8 mouse cellular contexts compared by ENCODE assay signal in genomic region chr2:30415936-30416648, GRCm38 (mm10). TPM values are rescaled to one million over a fixed set of nuclear protein-coding genes. Genes with fewer than 3 reads are reported as not detected.
DNase-seq lines count a peak whose midpoint lies in the region.

TSS of gene Ptpa (plus strand) at chr2:30416039.

- H3K27me3 ChIP-seq in megakaryocyte, embryonic 14.5 days (replicated peaks), result no peaks in the 10 kb centered on the region

- H3K4me1 ChIP-seq in megakaryocyte, embryonic 14.5 days, result peaks cover 74% of the 10 kb centered on the region

- no peaks in the 10 kb centered on the region for H3K9me3 ChIP-seq in megakaryocyte, embryonic 14.5 days

- peaks cover 51% of the 10 kb centered on the region for H3K36me3 ChIP-seq in megakaryocyte, embryonic 14.5 days (replicated peaks; ENCODE audit: low read length)

- DNase-seq in T-cell, adult 2 months (ENCODE audit: low spot score), result peak; percentile 94
- peak; percentile 91 to 96 for DNase-seq in cerebellum, postnatal 4 days (ENCODE audit: low spot score in 2 of 2)
- peak; percentile 81 to 89 for DNase-seq in gastrocnemius, adult 8-10 months (ENCODE audit: low spot score in 2 of 2)
- DNase-seq in hindlimb bud, embryonic 11.5 days (ENCODE audit: extremely low spot score, low read depth, low spot score), result peak; percentile 76
- DNase-seq in left cerebral cortex, adult 8-10 months (ENCODE audit: low spot score in 2 of 2), result peak in 1 of 2 experiments; percentile 90
- DNase-seq in right cerebral cortex, postnatal 10 days (ENCODE audit: low spot score in 2 of 2), result peak; percentile 96
- DNase-seq in urinary bladder, postnatal 25 days (ENCODE audit: low spot score), result peak; percentile 90

- peak within 1 kb of the TSS; percentile 96 for H3K4me3 ChIP-seq in megakaryocyte, embryonic 14.5 days (replicated peaks)

RNA-seq across cellular contexts. Expression of gene Ptpa, which starts in this region (rescaled TPM):
- 10 to 100 TPM; 55.6 to 70.0 (median 63.9) TPM for total RNA-seq in gastrocnemius, adult 8-10 months (2022)
- total RNA-seq in left cerebral cortex, adult 8-10 months (2022), result 100 to 1,000 TPM; 174 to 191 (median 186) TPM
- polyA plus RNA-seq in megakaryocyte, embryonic 14.5 days (2012; ENCODE audit: insufficient read depth, low replicate concordance), result 473 and 551 TPM in 2 replicates
